Mouse (Mus musculus): ENCODE measurements around the gene Shkbp1.

Shkbp1 gene

GRCm38 (mm10) chr7:27355745-27356240, at the start of gene Shkbp1:
Gene Shkbp1, minus strand, starts transcription at chr7:27356019.
- in situ Hi-C loops (cut with MboI; ENCODE audit: low sequenced_read_pairs), result no loop called here

GRCm38 (mm10) chr7:27404203-27404942, 48.6 kb upstream of the Shkbp1 start:
- in situ Hi-C loops (cut with MboI; ENCODE audit: low sequenced_read_pairs), result no loop called here

- in situ Hi-C loops (cut with MboI; ENCODE audit: low sequenced_read_pairs), result no loop called here
Observed at GRCm38 (mm10) chr7:27402675-27403074, 46.9 kb upstream of the Shkbp1 start.

GRCm38 (mm10) chr7:27400545-27400944, 44.7 kb upstream of the Shkbp1 start:
- in situ Hi-C loops (cut with MboI; ENCODE audit: low sequenced_read_pairs), result no loop called here

GRCm38 (mm10) chr7:27397048-27397949, 41.5 kb upstream of the Shkbp1 start:
- in situ Hi-C loops (cut with MboI; ENCODE audit: low sequenced_read_pairs), result no loop called here

GRCm38 (mm10) chr7:27396184-27397047, 40.6 kb upstream of the Shkbp1 start:
- in situ Hi-C loops (cut with MboI; ENCODE audit: low sequenced_read_pairs), result no loop called here

GRCm38 (mm10) chr7:27395521-27396183, 39.8 kb upstream of the Shkbp1 start:
- in situ Hi-C loops (cut with MboI; ENCODE audit: low sequenced_read_pairs), result no loop called here

- in situ Hi-C loops (cut with MboI; ENCODE audit: low sequenced_read_pairs), result no loop called here
Observed at GRCm38 (mm10) chr7:27391416-27391815, 35.6 kb upstream of the Shkbp1 start.

GRCm38 (mm10) chr7:27389213-27389612, 33.4 kb upstream of the Shkbp1 start:
- in situ Hi-C loops (cut with MboI; ENCODE audit: low sequenced_read_pairs), result no loop called here

GRCm38 (mm10) chr7:27384731-27385130, 28.9 kb upstream of the Shkbp1 start:
- in situ Hi-C loops (cut with MboI; ENCODE audit: low sequenced_read_pairs), result no loop called here

GRCm38 (mm10) chr7:27384134-27384533, 28.3 kb upstream of the Shkbp1 start:
- in situ Hi-C loops (cut with MboI; ENCODE audit: low sequenced_read_pairs), result no loop called here

GRCm38 (mm10) chr7:27383233-27383632, 27.4 kb upstream of the Shkbp1 start:
- in situ Hi-C loops (cut with MboI; ENCODE audit: low sequenced_read_pairs), result no loop called here

- in situ Hi-C loops (cut with MboI; ENCODE audit: low sequenced_read_pairs), result no loop called here
Observed at GRCm38 (mm10) chr7:27381560-27381959, 25.7 kb upstream of the Shkbp1 start.

- in situ Hi-C loops (cut with MboI; ENCODE audit: low sequenced_read_pairs), result no loop called here
Observed at GRCm38 (mm10) chr7:27381009-27381408, 25.2 kb upstream of the Shkbp1 start.

GRCm38 (mm10) chr7:27379836-27380235, 24.0 kb upstream of the Shkbp1 start:
- in situ Hi-C loops (cut with MboI; ENCODE audit: low sequenced_read_pairs), result no loop called here

GRCm38 (mm10) chr7:27378431-27378830, 22.6 kb upstream of the Shkbp1 start:
- in situ Hi-C loops (cut with MboI; ENCODE audit: low sequenced_read_pairs), result no loop called here

GRCm38 (mm10) chr7:27375274-27375673, 19.5 kb upstream of the Shkbp1 start:
- in situ Hi-C loops (cut with MboI; ENCODE audit: low sequenced_read_pairs), result no loop called here

GRCm38 (mm10) chr7:27371715-27372462, 16.1 kb upstream of the Shkbp1 start:
- in situ Hi-C loops (cut with MboI; ENCODE audit: low sequenced_read_pairs), result no loop called here

- in situ Hi-C loops (cut with MboI; ENCODE audit: low sequenced_read_pairs), result no loop called here
Observed at GRCm38 (mm10) chr7:27369111-27369510, 13.3 kb upstream of the Shkbp1 start.

GRCm38 (mm10) chr7:27367976-27368375, 12.2 kb upstream of the Shkbp1 start:
- in situ Hi-C loops (cut with MboI; ENCODE audit: low sequenced_read_pairs), result no loop called here
